Mouse (Mus musculus) yolk sac, embryonic 10.5 days (tissue): ENCODE data around the gene Yes1.
"Not testable (repeated sequence)": the region's sequence is repeated elsewhere in the genome, so short reads cannot be mapped to it uniquely, and the experiment has no call there.

Experiments used
- DNase-seq: peaks from one replicate; pipeline ENCODE4 v3.0.0-alpha.2; 2017; ENCODE audit warnings: low spot score

The Yes1 gene

GRCm38 (mm10) chr5:32706226-32706780, 95.3 kb downstream of the Yes1 start:
- DNase-seq: peak; percentile 1

GRCm38 (mm10) chr5:32711485-32711884, 100.5 kb downstream of the Yes1 start:
- no peak for DNase-seq

DNA sequence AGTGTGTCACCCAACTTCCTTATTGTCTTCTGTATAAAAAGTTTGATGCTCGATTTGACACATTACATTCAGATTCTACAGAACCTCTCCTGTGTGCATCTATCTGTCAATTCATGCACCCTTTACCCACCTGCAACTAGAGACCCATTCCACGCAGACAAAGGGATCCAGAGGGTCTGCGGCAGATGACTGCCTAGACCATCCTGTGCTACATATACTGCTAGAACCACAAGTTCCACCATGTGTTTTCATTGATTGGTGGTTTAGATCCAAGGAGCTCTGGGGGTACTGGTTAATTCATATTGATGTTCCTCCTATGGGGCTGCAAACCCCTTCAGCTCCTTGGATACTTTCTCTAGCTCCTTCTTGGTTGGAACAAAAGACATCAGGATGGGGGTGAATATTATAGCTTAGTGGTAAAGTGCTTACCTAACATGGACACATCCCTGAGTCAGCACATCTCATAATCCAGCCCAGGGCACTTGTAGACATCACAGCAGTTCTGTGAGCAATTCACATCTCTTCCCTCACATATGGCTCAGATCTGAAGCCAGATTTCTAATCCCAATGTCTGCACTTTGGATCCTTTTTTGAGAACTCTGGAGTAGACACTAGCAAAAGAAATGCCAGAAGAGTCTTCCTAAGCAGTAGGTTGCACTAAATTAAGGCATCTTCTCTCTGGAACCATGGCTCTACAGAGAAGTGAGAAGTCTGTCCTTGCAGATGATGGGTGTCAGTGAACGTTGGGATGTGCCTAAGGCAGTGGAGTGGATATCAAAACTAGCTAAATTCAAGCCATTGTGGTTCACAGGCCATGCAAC, 101.5 kb downstream of the Yes1 start:
- no peak for DNase-seq

DNA sequence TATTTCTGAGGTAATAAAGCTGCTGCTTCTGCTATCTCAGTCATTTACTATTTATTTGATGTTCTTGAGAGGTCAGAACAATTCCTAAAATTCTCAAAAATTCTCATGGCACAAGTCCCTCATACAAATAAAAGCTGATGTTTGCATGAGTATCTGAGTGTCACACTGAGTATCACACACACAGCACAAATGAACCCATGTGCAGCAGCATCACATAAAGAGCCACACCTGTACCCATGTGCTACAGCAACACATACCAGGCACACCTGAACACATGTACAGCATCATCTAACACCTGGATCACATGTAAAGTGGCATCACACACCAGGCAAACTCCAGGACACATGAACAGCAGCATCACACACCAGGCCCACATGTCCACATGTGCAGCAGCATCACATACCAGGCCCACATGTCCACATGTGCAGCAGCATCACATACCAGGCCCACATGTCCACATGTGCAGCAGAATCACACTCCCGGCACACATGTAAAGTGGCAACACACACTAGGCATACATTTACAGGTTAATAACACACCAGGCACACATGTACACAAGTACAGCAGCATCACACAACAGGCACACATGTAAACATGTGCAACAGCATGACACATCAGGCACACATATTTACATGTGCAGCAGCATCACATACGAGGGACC, 102.2 kb downstream of the Yes1 start:
- no peak for DNase-seq

DNA sequence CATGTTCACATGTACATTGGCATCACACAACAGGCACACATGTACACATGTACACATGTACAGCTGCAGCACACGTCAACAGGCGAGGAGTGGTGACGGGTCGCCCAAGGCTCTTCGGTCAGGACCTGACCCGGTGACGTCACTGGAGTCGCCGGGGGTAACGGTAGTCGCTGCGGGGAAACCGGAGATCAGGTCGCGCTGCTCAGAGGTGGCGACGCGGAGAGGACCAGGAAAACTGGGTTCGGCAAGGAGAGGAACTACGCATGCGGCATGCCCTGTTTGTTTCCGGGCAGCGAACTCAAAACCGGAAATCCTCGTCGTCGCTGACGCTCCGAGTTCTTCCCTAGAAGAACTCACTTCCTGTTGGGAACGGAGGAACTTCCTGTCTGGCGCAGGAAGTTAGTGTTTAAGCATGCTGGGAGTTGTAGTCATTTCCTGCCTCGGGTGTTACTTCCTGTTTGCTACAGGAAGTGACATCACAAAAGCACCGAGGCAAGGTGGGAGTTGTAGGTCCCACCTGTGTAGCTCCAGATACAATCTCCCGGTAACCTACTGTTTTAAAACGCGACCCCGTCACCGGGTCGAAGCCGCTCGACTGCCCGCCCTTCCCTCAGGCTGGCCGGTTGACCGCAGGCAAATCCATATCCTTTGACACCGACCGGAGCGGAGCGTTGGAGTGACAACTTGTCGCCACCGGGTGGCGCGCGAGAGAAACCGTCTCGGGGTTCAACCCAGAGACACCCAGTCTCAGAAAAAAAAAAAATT, 102.9 kb downstream of the Yes1 start:
- DNase-seq: peak; percentile 96

GRCm38 (mm10) chr5:32717726-32718125, 106.8 kb downstream of the Yes1 start:
- no peak for DNase-seq

- DNase-seq: peak; percentile 88
These were observed 107.9 kb downstream of the Yes1 start for GRCm38 (mm10) chr5:32718916-32719315.

- no peak for DNase-seq
These were observed 109.4 kb downstream of the Yes1 start for GRCm38 (mm10) chr5:32720416-32720815.

DNA sequence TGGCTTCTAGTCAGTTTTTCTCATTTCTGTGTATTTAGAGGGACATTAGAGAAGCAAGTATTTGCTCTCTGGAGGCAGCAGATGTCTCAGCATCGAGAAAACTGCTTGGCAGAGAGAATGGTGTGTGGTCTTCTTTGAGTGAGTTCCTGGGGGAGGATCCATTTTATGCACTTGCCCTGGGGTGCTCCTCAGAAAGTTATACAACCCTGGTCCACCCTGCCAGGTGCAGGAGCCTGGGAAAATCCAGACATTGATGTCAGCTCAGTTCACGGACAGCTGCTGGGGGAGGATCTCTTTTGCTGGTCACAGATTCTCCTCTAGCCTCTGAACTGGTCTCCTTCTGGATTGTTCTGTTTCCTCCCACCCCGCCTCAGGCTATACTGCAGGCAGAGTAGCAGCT, 110.3 kb downstream of the Yes1 start:
- DNase-seq: no peak

DNA sequence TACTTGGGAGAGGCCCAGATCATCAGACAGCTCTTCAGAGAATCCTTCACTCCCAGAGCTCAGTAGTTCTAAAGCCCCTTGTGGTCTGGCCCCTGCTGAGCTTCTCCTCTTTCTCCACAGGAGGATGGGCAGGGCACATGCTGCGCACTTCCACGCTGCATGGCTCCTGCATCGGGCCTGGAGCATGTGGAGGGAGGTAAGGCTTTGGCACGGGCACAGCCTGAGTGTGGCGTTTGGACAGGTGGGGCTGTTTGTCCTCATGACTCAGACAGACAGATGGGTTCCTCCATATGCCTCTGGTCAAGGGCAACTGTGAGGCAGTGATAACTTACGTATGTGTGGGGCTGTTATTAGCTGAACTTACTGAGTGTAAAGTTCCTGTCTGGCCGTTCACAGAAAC, 111.3 kb downstream of the Yes1 start:
- no peak for DNase-seq

DNA sequence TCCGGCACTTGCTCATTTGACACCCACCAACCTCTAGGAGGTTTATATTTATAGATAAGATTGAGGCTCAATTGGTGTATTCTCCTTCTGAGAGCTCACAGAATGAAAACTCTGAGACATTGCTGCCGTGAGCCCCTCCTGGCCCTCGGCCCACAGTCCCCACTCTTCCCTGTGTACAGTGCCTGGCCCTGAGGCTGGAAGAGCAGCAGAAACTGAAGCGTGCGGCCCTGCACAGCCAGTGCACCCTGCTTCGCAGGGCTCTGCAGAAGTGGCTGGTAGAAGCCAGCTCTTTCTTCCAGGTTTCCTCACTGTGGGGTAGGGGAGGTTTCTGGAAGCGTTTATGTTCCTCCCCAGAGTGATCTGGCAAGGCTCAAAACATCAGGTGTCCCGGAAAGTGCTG, 111.7 kb downstream of the Yes1 start:
- DNase-seq: not testable (repeated sequence)

- DNase-seq: no peak
These were observed 113.0 kb downstream of the Yes1 start for GRCm38 (mm10) chr5:32723981-32724380.

DNA sequence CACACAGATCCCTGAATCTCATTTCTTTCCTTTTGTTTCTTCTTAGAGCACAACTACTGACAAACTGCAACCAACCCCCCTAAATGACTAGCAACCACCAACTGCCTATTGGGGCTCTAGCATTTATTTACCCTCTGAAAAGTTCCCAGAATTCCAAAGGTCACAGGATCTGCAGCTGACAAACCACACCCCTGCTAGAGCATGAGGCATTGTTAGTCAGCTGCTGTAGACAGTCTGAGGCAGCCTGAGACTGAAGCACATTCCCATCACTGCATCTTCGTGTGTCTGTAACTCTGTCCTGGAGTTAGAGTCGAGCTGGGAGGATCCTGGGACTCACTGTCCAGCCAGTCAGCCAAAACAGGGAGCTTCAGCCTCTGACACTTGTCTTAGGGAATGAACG, 114.4 kb downstream of the Yes1 start:
- DNase-seq: peak; percentile 58

DNA sequence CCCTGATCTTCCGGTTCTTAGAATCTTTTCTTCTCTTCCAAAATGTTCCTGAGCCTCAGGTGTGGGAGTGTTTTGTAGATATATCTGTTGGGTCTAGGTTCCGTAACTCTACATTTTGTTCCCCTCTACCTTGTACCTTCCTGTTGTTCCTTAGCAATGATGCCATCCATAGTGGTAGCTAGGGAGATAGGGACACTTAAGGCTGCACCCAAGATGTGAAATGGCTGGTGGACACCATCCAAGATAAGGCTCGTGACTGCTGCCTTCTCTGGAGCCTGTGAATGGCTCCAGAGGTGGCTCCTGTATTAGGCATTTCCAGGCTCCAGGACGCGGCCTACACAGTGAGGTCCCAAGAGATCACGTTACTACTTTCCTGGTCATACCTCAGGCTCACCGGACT, 117.3 kb downstream of the Yes1 start:
- no peak for DNase-seq

DNA sequence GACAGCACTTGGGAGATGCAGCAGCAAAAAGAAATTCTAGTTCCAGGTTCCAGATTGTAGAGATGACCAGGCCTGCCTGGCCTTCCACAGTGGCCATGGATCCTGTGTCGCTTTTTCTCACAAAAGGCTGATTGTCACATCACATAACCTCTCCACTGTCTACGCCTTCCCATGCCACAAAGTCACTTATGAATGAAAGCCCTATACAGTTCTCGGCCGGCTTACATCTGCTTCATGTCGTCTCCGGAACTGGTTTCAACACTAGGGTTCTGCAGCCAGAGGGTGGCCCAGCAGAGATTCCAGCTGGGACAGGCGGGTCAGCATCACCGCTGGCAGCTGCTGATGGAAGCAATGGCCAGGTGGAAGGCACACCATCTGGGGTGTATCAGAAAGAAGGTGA, 117.9 kb downstream of the Yes1 start:
- DNase-seq: no peak

- DNase-seq: not testable (repeated sequence)
These were observed 122.9 kb downstream of the Yes1 start for GRCm38 (mm10) chr5:32733892-32734291.

- no peak for DNase-seq
These were observed 124.8 kb downstream of the Yes1 start for GRCm38 (mm10) chr5:32735779-32736178.
